Mouse (Mus musculus): ENCODE measurements around the gene Zfp282. TPM values are rescaled to one million over a fixed set of nuclear protein-coding genes. Genes with fewer than 3 reads are reported as not detected.

Zfp282 gene
- polyA plus RNA-seq, 1 experiment from 2014 or later = 14.7 TPM

GRCm38 (mm10) chr6:47953191-47953726 lies 76.3 kb downstream of the Zfp282 start, which contains the start of gene Zfp956:
Gene Zfp956, plus strand, starts transcription at chr6:47953390.
- Histone ChIP-seq H3K27ac (peak within 1 kb of the TSS; percentile 85), H3K27me3 (ENCODE audit: poor library complexity, severe bottlenecking) (peaks cover 11% of the 10 kb centered on the region; the same call in 1 of the 2 replicates), H3K4me1 (peaks cover 18% of the 10 kb centered on the region), H3K4me3 (peak within 1 kb of the TSS; percentile 78), H3K9me3 (no peaks in the 10 kb centered on the region), H3K36me3 (replicated peaks) (peaks cover 20% of the 10 kb centered on the region)
- under 1% methylated on average over 31 of the region's 31 CpGs for WGBS
- peak; percentile 94 for DNase-seq (ENCODE audit: extremely low spot score, low spot score)

GRCm38 (mm10) chr6:47954425-47954824 lies 77.4 kb downstream of the Zfp282 start:
- H3K9me3 ChIP-seq = no peaks in the 10 kb centered on the region
- DNase-seq (ENCODE audit: extremely low spot score, low spot score) = no peak
- peaks cover 11% of the 10 kb centered on the region; the same call in 1 of the 2 replicates for H3K27me3 ChIP-seq (ENCODE audit: poor library complexity, severe bottlenecking)
- peaks cover 28% of the 10 kb centered on the region for H3K36me3 ChIP-seq (replicated peaks)
- no peak overlapping the region for H3K27ac ChIP-seq
- WGBS = 90% methylated on average over 3 of the region's 3 CpGs
- peak overlapping the region; percentile 78 for H3K4me3 ChIP-seq
- peaks cover 18% of the 10 kb centered on the region for H3K4me1 ChIP-seq

- H3K27ac ChIP-seq = no peak overlapping the region
- H3K27me3 ChIP-seq (ENCODE audit: poor library complexity, severe bottlenecking) = no peaks in the 10 kb centered on the region
- H3K9me3 ChIP-seq = no peaks in the 10 kb centered on the region
- H3K36me3 ChIP-seq (replicated peaks) = peaks cover 44% of the 10 kb centered on the region
- no peak overlapping the region for H3K4me3 ChIP-seq
- DNase-seq (ENCODE audit: extremely low spot score, low spot score) = no peak
- H3K4me1 ChIP-seq = peaks cover 15% of the 10 kb centered on the region
Observed at GRCm38 (mm10) chr6:47957816-47958215, 80.8 kb downstream of the Zfp282 start.

Other genes starting within 250 kb of the Zfp282 start
- gene Pdia4, start 63.8 kb upstream of the Zfp282 start, polyA plus RNA-seq (2016; fragmentation: Nextera tagmentation; extraction: Ambion mirVana) = 275 and 311 TPM in 2 replicates
- 6.9 and 7.8 TPM in 2 replicates for gene Zfp786, start 46.3 kb upstream of the Zfp282 start, polyA plus RNA-seq (2016; fragmentation: Nextera tagmentation; extraction: Ambion mirVana)
- gene Zfp398, start 41.5 kb upstream of the Zfp282 start, polyA plus RNA-seq (2016; fragmentation: Nextera tagmentation; extraction: Ambion mirVana) = 8.2 and 8.9 TPM in 2 replicates
- 19.6 and 20.2 TPM in 2 replicates for gene Zfp212, start 43.3 kb downstream of the Zfp282 start, polyA plus RNA-seq (2016; fragmentation: Nextera tagmentation; extraction: Ambion mirVana)
- gene Zfp956, start 76.2 kb downstream of the Zfp282 start, polyA plus RNA-seq (2016; fragmentation: Nextera tagmentation; extraction: Ambion mirVana) = 8.0 and 8.5 TPM in 2 replicates
- 10.0 and 11.3 TPM in 2 replicates for gene Zfp777, start 171.7 kb downstream of the Zfp282 start, polyA plus RNA-seq (2016; fragmentation: Nextera tagmentation; extraction: Ambion mirVana)
- gene Zfp746, start 209.4 kb downstream of the Zfp282 start, polyA plus RNA-seq (2016; fragmentation: Nextera tagmentation; extraction: Ambion mirVana) = 19.1 and 19.9 TPM in 2 replicates